Mouse (Mus musculus) heart, adult 9 months (tissue): ENCODE measurements around the gene Serpina11.
"Not testable (repeated sequence)": the region's sequence is repeated elsewhere in the genome, so short reads cannot be mapped to it uniquely, and the experiment has no call there.

Experiments
- DNase-seq, 2 experiments: peaks; one replicate each; pipeline ENCODE4 v3.0.0; 2022; ENCODE audit warnings: low spot score in 2 of 2

Gene Serpina11

DNA sequence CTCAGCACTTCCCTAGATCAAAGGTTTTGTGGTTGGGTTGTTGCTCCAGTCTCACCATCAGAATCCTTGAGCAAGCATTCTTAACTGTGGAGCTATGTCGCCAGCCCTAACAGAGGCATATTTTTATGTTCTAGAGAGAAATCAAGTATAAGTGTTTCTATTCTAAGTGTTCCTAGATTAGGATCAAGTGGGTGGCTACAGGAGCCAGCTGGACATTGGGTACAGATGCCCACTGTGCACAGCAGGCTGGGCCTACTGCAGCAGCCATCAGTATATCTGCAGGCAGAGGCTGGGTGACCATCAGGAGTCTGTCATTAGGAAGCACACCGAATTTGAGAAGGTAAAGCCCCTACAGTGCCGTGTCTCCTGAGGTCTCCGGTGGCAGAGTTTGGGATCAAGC is 18.7 kb downstream of the Serpina11 start:
- DNase-seq: no peak

DNA sequence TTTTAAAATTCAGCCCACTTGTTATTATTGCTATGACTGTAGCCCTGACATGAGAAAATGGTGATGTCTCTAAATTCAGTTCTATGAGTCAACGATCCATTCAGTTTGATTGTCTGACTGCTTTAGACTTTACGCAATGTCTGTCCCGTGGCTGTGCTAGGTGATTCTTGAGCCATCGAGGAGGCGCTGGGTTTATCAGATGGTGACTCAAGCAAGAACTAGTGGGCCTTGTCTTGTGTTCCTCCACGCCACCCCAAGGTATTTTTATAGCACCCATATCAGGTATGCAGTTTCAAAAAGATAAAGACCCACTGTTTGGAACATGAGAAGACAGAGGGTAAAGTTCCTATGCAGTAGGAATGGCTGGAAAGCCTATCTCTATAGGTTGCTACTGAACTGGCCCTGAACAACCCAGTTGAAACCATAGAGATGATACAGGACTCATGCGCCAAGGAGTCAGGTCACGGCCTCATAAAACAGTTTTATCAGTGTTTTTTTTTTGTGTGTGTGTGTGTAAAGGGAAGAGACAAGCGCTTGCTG is 20.1 kb downstream of the Serpina11 start:
- no peak for DNase-seq

DNA sequence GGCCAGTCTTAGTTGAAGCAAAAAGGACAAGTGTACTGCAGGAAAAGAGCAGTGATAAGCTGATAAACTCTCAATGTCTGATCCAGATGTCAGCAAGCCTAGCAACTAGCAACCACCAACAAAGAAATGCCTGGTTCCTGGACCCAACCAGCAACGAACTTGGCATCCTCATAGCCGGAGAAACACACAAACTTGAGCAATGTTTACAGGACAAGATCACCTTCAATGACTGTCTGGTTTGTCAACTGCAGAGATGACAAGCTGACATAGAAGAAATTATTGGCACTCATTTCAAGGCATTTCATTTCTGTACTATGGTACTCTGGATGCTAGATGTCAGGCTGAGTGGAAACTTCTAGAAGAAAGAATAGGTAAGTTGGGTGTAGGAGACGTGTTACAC is 23.0 kb downstream of the Serpina11 start:
- no peak for DNase-seq

DNA sequence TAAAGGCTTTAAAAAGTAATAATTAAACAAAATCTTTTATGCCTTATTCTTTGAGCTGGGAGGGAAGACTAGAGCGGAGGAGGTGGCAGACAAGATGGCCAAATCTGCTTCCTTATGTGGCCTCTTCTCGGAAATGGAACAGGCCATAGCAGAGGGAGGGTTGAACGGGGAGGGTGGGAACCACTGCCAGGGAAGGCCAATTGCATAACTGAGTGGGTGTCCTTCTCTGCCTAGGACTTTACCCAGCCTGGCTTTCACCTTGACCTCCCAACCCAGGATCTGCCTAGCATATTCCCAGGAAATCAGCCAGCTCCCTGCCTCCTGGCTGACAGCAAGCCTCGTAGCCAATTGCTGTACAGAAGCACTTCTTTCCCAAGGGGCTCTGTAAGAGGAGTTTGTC is 26.5 kb downstream of the Serpina11 start:
- no peak for DNase-seq

DNA sequence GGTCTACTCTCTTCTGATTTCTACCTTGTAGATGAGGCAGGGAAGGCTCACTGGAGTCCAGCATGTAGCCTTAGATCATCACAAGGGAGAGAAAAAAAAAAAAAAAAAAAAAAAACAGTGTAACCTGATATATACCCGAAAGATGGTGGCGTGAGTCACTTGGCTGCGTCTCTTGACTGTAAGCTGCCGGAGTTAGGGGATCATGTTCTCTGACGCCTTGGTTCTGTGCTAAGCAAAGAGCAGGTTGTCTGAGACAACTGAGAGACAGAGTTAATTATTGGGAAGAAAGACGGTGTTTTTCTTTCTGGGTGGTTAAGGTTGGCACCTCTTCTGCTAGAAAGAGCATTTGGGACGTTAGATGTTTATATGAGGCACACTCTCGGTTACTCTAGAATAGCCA is 26.9 kb downstream of the Serpina11 start:
- no peak for DNase-seq

DNA sequence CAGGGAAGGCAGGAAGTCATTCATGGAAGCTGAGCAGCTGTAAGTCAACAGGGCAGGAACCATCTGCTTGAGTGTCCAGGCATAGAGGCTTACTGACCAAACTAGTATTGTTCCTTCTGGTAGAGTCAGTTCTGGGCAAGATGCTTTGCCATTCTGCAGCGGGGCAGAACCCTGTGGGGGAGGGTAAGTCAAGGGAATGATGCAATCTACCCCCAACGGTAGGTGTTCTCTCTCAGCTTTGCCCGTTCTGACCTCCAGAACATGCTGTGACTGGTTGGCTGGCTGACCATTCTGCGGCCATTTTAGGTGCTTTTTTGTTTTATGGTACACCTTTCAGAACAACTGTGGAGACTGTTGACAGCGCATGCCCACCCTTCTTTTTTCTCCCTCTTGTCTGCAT is 27.4 kb downstream of the Serpina11 start:
- no peak for DNase-seq

DNA sequence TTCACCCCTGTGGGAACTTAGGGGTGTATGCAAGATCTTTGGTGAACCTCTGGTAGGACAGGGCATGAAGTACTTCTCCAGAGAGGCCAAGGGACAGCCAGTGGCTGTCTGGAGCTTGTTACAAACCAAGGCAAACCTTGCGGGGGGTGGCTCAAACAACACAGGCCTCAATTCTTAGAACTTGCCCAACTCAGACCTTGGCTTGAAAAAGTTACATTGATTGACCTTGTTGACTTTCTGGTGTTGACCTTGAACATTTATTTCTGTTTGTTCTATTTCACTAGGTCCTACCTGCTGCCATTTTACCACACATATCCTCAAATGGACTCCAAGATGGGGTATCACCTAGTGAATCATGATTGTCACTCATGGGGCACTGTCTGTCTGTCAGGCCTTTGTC is 28.0 kb downstream of the Serpina11 start:
- no peak for DNase-seq

DNA sequence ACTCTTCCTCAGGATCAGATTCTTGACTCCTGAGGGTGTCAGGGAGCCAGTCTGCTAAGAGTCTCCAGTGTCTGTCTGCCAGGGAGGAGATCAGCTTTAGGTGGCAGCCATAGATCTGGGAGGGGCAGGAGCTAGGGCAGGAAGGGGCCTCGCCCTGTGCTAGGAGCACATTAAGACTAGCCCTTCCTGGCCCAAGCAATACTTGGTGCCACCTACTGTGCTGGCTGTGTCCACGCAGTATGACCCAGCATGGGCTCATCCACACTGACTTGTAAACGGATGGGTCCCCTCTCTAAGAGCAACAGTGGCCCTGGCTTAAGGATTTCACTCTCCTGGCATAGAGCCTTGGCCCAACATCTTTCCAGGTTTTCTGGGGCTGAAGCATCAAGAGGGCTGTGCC is 31.0 kb downstream of the Serpina11 start, which contains the start of gene Serpina1e:
TSS of gene Serpina1e (minus strand) at position 178 of the 400 bp plus-strand sequence.
- no peak for DNase-seq

DNA sequence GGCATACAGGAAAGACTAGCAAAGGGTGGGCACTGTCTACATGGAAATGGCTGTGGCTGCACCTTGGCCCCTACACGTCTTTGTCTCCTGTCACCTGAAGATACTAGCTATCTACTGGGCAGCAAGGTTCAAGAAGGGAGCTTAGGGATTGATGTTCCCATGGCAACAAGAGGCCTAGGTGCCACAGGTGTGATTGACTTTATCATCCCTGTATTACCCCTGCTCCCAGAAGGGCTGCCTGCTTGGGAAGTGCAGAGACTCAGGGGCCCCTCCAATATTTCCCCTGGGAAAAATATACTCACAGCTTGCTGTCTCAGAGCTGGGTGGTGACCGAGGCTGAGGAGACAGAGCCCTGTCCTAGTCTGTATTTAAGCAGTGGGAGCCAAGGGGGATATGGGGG is 33.2 kb downstream of the Serpina11 start:
- DNase-seq: not testable (repeated sequence)

DNA sequence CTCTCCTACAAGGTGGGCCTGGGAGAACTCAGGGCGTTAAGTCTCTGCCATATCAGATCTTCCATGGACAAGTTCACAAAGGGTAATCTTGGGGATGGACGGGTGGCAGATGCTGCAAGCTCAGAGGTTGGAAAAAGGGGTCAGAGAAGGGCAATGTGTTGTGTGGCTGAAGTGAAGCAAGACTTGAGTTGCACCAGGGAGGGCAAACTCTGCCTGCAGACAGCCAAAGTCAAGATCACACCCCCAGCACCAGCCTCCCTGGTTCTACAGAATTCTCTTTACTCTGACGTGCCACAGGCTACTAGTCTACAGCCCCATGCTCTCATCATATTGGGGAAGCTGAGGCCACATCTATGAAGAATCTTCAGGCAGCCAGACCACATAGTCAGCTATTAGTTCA is 36.8 kb downstream of the Serpina11 start:
- not testable (repeated sequence) for DNase-seq

DNA sequence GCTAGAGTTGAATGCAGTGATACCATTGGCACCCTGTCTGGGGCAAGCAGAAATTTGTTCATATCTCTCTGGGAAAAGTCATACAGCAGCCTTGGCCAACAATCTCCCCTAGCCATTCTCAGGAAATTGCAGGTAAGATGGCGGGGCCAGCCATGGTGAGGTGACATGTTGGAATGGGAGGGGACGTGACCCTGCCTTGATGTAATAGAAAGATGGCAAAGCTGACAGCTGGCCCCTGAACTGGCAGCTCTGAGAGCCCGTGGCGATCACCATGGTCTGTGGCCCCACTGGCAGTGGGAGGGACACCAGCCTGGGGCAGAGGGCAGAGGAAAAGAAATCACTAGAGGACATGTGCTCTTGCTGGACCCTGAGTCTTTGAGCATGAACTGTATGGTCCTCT is 43.5 kb downstream of the Serpina11 start:
- no peak for DNase-seq
